Mouse (Mus musculus) frontal cortex, postnatal 25 days (tissue): Measurements from ENCODE around the gene Chd6.

ENCODE experiments used
- DNase-seq, 2 experiments: peaks; one replicate each; pipeline ENCODE4 v3.0.0; 2022; ENCODE audit warnings: low spot score in 2 of 2

The Chd6 gene

GRCm38 (mm10) chr2:161108933-161109371 is at the start of gene Chd6:
Chd6 (minus strand) TSS chr2:161109075.
- peak; percentile 97 to 98 for DNase-seq

DNA sequence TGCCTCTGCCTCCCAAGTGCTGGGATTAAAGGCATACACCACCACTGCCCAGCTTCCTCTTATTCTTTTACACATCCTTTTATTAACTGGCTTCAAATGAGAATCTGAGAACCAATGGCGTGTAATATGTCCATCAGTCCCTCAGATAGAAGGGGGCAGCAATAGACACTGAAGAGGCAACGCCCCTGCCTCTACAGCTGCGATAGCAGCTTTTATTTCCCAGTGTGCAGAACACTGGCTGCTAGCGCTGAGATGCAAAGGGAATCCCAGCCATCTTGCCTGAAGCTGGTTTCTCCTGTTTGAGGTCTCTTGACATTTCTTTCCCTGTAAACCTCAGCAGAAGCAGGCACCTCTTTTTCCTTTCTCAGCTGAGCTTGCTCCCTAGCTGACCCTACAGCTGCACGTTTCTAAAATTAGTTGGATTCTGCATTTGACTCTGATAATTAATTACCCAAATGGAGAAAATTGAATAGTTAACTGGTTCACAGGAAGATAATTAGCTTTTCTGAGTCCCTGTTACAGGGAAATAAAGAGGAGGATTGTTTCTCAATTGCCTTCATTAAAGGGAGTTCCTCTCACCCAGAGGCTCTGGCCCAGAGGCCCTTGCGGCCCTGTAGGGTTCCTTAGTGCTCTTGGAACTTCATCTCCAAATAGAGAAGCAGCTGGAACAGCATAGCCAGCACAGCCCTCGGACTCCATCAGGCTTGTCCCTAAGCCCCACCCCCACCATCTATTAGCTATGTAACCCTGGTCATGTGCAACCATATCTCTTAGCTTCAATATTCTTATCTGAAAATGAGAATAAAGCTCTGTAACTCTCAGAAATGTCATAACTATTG is 41.3 kb upstream of the Chd6 start:
- DNase-seq: no peak

- no peak for DNase-seq
Measured at GRCm38 (mm10) chr2:161148428-161149020, 39.6 kb upstream of the Chd6 start.

DNA sequence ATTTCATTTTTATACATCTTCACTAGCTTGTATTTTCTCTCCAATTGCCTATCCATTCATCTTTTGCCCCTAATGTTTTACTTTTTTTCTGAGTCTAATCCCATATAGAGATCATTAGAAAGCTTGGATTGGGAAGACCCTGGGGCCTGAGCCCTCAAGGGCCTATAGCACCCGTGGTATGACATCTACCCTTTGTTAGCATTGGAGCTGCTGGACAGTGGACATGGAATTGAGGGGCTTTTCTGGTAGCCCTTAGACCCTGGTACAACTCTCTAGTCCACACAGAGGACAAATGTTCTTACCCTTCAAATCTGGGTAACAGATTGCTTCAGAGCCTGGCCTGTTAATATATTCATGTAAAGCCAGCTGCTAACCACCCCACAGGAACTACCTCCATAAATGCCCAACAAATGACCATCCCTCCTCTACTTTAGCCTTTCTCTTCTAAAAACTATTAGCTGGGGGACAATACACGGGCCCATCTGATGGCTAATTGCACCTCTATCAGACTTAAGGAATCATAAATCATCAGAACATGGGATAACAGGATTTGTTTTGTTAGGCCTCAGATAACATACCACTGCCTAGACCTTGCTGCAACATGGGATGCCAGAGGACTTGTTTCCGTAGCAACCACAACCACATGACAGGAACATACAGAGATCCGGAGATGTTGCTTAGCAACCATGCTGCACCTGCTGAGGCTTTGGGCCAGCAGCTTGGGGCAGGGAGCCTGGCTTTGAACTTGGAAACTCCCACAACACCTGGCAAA is 39.0 kb upstream of the Chd6 start:
- DNase-seq: no peak

DNA sequence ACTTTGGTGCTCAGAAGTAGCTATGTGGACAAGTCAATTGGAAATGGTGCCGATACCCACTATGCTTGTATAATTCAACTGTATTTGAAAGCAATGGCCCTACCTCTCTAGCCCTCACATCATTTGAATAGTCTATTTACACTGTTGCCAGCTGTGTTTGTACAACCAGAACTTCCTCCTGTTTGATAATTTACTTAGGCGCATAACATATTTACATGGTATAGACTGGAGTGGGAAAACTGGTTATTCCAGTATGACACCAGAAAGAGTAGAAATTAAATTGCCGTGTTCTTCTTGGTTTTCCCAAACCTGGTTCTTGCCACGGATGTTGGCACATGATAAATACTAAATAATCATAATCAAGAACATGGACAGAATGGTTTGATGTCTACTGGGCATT is 35.9 kb upstream of the Chd6 start:
- DNase-seq: no peak

DNA sequence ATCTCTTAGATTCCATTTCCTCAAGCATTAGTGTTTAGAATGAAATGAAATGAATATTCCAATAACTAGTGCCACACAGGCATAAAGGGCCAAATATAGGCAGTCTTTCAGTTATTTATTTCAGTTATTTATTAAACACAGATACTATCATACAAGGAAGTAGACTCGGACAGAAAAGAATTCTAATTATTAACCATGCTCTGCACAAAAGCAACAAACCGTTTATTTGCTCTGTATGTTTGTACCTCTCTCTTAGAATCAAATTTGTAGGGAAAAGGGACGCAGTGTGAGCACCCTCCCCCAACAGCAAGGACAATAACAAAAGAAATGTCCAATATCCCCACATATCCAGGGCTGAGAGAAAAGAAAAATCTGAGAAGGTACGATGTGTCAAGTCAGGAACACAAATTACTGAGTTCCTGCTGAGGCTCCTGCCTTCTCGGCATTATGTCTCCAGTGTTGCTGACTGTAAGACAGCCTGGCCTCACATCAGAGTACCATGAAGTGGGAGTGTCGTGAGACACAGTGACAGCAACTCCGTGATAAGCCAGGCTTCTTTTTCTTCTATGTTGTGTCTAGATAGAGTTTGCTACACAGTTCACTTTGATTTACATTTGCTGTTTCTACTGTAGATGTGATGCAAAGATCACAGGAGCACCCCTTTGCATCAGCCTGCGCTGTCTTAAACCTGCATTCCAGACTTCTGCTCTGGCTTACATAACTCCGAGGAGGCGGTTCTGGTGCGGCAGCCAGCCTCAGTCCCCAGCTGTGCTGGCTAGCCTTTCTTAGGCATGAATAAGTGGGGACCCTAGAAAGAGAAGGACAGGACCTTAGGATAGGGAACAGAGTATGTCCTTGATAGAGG is 30.0 kb upstream of the Chd6 start:
- peak; percentile 15 to 25 for DNase-seq

DNA sequence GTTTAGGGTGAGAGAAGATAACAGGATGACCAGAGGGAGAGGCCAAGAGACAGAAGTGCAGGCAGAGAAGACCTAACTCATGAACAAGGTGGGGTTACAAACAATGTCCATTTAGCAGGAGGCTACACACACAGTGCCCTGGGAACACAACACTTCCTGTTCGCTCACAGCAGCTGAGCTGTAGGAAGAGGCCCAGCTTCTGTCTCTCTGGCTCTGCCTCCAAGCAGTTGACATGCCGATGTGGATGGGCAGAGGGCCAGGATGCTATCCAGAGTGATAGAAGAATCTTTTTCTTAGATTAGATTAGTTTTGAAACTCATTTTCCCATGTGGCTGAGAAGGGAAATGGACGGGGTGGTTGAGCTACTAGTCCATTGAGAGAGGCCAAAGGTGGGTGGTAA is 28.1 kb upstream of the Chd6 start:
- no peak for DNase-seq

DNA sequence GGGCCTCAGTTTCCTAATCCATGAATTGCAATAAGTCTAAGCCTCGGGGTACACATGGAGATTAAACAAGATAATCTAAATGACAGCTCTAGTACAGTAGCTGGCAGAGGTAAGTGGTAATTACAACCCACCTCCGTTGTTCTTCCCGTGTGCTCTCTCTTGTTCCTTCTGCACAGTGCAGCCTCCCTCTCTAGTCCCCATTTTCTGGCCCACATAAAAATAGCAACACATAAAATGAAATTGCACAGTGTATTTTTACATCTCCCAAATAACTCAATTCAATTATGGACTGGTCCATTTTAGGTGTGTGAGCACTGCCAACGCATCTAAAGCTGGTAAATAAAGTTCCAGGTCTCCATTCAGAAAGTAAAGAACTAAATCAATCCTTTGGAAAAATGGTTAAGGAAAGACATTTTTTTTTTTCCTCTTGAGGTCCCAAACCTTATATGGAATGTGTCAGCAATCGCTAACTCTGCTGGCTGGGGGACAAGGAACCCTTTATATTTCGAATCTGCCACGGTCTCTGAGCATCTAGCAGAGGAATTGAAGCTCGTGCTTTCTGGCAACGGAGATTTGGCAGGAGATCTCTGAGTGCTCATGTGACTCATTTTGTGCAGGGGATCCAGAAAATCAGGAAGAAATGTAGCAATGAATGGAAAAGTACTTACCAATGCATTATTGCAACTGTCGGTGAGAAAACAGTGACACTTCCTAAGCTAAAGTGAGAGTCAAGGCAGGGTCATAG is 19.7 kb upstream of the Chd6 start:
- DNase-seq: peak in 1 of 2 experiments; percentile 28

DNA sequence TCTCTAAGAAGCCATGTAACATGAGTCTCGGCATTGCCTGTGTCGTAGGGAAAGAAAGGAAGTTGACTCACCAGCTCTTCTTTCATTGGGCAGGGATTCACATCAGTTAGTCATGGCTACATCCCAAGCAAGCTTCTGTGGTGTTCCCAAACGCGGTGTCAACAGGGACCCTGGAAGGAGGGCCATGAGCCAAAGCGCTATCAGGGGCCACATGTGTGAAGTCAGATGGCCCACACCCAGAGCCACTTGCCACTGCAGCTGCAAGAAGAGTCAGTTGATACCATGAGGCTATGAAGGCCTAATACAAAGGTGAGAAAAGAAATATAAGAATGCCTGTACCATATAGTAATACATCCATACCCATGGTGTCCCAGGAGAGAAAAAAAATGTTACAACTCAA is 3.1 kb upstream of the Chd6 start:
- no peak for DNase-seq

GRCm38 (mm10) chr2:161109398-161109821 is 535 bp upstream of the Chd6 start:
- no peak for DNase-seq

- peak; percentile 17 to 24 for DNase-seq
Measured at GRCm38 (mm10) chr2:161108085-161108927, 569 bp downstream of the Chd6 start.

- no peak for DNase-seq
Measured at GRCm38 (mm10) chr2:161107236-161107635, 1.6 kb downstream of the Chd6 start.

DNA sequence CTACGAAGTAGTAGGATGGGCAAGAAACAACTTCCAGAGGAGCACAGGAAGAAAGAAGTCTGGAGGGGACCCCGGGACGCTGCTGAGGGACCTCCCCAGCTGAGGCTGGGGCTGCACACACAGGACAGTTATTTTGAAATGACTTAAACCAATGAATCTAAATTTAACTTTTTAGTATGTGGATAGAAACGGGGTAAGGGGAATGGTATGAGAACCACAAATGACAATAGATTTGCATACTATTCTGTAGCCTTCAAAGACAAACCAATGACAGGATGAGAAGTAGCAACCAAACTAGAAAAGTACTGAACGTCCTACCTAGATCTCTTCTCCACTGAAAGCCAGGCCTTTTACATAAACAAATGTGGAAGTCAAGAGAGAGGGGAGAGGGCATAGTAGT is 5.1 kb downstream of the Chd6 start:
- DNase-seq: no peak

DNA sequence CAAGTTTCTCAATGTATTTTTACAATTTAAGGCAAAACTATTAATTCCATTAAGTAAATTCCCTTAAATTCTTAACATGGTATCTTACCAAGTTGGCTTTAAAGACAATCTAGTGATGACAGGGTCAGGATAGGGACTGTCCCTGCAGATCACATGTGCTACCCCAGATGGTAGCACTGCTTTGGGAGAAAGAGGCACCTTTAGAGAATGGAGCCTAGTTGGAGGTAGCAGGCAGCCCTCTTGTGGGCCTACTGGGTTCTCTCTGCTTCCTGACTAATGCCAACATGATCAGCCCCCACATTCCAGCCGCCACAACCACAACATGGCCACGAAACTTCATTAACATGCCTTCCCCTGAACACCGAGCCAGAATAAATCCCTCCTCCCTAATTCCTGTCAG is 6.8 kb downstream of the Chd6 start:
- DNase-seq: no peak

DNA sequence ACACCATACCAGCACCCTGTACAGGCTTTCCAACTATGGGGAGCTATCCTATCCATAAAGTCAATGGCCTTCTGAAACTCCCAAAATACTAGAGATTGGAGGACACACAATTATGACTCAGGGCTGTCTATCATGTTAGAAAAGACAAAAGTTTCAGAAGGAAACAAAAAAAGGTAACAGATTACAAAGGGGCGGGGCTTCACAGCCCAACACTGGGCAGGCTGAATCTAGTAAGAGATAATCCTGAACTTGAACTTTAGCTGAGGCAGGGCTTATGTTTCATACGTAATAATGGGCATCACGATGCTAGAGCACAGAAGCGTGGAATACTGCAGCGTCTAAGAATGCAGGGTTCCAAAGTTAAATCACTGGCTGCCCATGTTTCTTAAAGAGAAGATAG is 11.1 kb downstream of the Chd6 start:
- no peak for DNase-seq

DNA sequence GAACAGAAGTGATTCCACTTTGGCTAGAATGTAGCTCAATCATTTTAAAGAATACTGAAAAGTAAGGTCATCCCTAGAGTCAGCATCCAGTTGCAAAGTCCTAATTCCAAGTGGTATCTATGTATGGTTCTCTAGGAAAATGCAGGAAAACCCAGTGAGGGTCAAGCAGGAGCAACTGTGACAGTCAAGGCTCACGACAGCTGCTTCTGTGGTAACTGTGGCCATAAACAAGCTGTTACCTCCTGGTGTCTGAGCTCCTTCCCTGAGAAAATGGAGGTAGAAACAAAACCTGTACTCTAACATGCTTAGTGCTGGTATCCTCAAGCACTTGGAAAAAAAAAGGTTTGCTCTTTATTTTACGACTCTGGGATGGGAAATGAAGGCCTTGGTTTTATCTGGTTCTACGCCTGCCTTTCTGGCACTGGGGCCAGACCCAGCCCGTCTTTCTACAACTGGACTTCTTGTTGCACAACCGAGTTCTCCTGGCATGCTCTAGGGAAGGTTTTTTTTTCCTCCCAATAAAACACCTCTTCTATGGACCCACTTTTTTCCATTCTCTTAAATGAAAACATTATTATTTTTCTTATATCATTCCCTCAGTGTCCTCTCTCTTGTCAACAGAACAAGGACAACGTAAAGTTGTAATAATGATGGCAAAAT is 18.0 kb downstream of the Chd6 start:
- DNase-seq: no peak

DNA sequence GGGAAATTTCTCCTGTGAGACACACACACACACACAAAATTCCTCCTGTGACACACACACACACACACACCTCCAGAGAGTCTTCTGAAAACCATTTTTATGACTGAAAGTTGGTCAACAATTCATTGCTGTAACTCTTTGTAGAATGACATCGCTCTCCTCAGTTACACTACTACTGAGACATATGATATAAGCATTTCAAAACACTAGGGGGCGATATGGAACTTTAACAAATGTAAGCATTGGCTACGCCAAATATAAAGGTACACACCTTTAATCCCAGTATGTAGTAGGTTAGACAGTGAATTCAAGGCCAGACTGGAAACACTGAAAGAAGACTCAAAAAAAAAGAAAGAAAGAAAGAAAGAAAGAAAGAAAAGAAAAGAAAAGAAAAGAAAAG is 18.7 kb downstream of the Chd6 start:
- no peak for DNase-seq

GRCm38 (mm10) chr2:161078590-161078989 is 30.3 kb downstream of the Chd6 start:
- no peak for DNase-seq

DNA sequence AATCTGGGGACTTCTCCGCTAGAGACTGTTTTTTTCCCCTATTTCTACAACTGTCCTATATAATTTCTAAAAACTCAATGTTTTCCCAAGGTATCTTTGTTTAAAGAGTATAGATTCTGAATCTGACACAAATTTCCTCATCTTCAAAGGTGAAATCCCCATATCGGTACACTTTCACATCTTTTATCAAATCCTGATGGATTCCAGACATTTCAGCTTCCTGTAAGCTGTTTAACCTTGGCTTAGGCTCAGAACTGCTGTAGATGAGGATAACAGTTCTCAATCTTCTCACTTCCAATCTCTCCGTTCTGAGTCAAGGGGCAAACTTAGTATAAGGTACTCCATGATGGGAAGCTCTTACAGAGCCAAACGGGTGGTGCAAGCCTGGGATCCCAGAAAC is 32.6 kb downstream of the Chd6 start:
- no peak for DNase-seq
